Mouse (Mus musculus) forebrain, embryonic 13.5 days (tissue): ENCODE measurements around the gene Serpinb1c. TPM values are rescaled to one million over a fixed set of nuclear protein-coding genes. Genes with fewer than 3 reads are reported as not detected.

Experiments
- ATAC-seq: fragments of 200-750 bp; cut with Nextera tagmentation; 2 replicates; pipeline ENCODE4 v1.8.0; 2017
- H3K27ac ChIP-seq: fragments of 300-500 bp; sonication (generic); 2 replicates; pipeline ENCODE4 v1.5.1; 2015; ENCODE audit warnings: inconsistent platforms, mild to moderate bottlenecking, moderate library complexity
- H3K27me3 ChIP-seq: fragments of 300-500 bp; sonication (generic); 2 replicates; pipeline ENCODE4 v1.6.1; 2015; ENCODE audit warnings: mild to moderate bottlenecking, inconsistent platforms
- H3K36me3 ChIP-seq: fragments of 300-500 bp; sonication (generic); 2 replicates; pipeline ENCODE4 v1.6.1; 2015; ENCODE audit warnings: mild to moderate bottlenecking, inconsistent platforms; ENCODE audit not compliant: poor library complexity, severe bottlenecking
- H3K4me1 ChIP-seq: fragments of 300-500 bp; sonication (generic); 2 replicates; pipeline ENCODE4 v1.6.1; 2015; ENCODE audit warnings: inconsistent platforms
- H3K4me2 ChIP-seq: fragments of 300-500 bp; sonication (generic); 2 replicates; pipeline ENCODE4 v1.6.1; 2015; ENCODE audit warnings: inconsistent platforms, mild to moderate bottlenecking, moderate library complexity
- H3K4me3 ChIP-seq: fragments of 300-500 bp; sonication (generic); 2 replicates; pipeline ENCODE4 v1.5.1; 2015; ENCODE audit warnings: mild to moderate bottlenecking, inconsistent platforms
- H3K9ac ChIP-seq: fragments of 300-500 bp; sonication (generic); 2 replicates; pipeline ENCODE4 v1.6.1; 2015; ENCODE audit warnings: mild to moderate bottlenecking, inconsistent platforms
- H3K9me3 ChIP-seq: fragments of 300-500 bp; sonication (generic); replicated peaks from 2 replicates; pipeline ENCODE4 v1.6.1; 2016; ENCODE audit warnings: inconsistent platforms
- WGBS: fragments of 180-500 bp; shearing (Covaris S2); methylation state at CpG from one replicate; pipeline ENCODE4 v1.1.7; 2015; 5-methylcytosine and 5-hydroxymethylcytosine counted together
- polyA plus RNA-seq: library from polyadenylated mRNA; unstranded; fragments of >200 nt; fragmentation: Nextera tagmentation; extraction: Ambion mirVana; gene quantifications from 2 replicates; pipeline ENCODE4 v1.2.1, GENCODE M21; 2015

Serpinb1c gene
- polyA plus RNA-seq, 1 experiment from 2014 or later = not detected

GRCm38 (mm10) chr13:32863456-32863855, 34.6 kb downstream of the Serpinb1c start:
- H3K27me3 ChIP-seq = no peaks in the 10 kb centered on the region
- no peak overlapping the region for H3K27ac ChIP-seq
- H3K36me3 ChIP-seq = no peaks in the 10 kb centered on the region
- no peak for ATAC-seq
- no peak overlapping the region for H3K4me2 ChIP-seq
- H3K9me3 ChIP-seq = no peaks in the 10 kb centered on the region
- no peak overlapping the region for H3K4me3 ChIP-seq
- no peak overlapping the region for H3K9ac ChIP-seq
- no peaks in the 10 kb centered on the region for H3K4me1 ChIP-seq

DNA sequence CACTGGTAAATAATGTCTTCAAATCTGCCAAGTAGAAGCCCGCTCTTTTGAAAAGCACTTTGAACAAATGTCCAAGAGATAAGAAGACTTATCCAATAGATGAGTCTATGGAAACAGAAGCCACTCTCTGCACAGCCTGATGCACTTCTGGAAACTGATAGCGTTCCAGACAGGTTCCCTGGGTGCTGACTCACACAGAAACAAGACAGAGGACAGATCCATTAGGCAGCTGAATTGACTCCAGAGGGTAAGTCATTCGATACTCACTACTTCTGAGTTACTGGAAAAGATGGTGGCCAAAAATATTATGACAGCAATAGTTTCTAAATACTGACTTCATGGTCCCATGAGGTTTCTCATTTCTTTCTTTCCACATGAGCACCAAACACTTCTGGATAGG, 37.2 kb downstream of the Serpinb1c start:
- Histone ChIP-seq H3K9me3 (no peaks in the 10 kb centered on the region), H3K36me3 (no peaks in the 10 kb centered on the region), H3K4me2 (no peak overlapping the region), H3K4me3 (no peak overlapping the region), H3K4me1 (no peaks in the 10 kb centered on the region), H3K9ac (no peak overlapping the region), H3K27ac (no peak overlapping the region), H3K27me3 (no peaks in the 10 kb centered on the region)
- ATAC-seq = no peak
- 83% methylated on average over 3 of the region's 3 CpGs for WGBS

- no peak; the same call in 1 of the 2 replicates for ATAC-seq
- H3K36me3 ChIP-seq = no peaks in the 10 kb centered on the region
- H3K4me3 ChIP-seq = no peak overlapping the region
- H3K9me3 ChIP-seq = no peaks in the 10 kb centered on the region
- H3K27me3 ChIP-seq = no peaks in the 10 kb centered on the region
- H3K4me1 ChIP-seq = 0 out of 2 replicates have a peak, but pooled peaks cover 4% of the 10 kb centered on the region
- no peak overlapping the region for H3K4me2 ChIP-seq
- H3K27ac ChIP-seq = no peak overlapping the region
- WGBS = 39% methylated on average over 2 of the region's 2 CpGs
- H3K9ac ChIP-seq = no peak overlapping the region
These were observed 44.9 kb downstream of the Serpinb1c start for GRCm38 (mm10) chr13:32853073-32853472.

GRCm38 (mm10) chr13:32852539-32852938, 45.5 kb downstream of the Serpinb1c start:
- Histone ChIP-seq H3K4me1 (0 out of 2 replicates have a peak, but pooled peaks cover 4% of the 10 kb centered on the region), H3K9ac (no peak overlapping the region), H3K4me2 (no peak overlapping the region), H3K27me3 (no peaks in the 10 kb centered on the region), H3K36me3 (no peaks in the 10 kb centered on the region), H3K9me3 (no peaks in the 10 kb centered on the region), H3K27ac (no peak overlapping the region), H3K4me3 (no peak overlapping the region)
- ATAC-seq = no peak
- 93% methylated on average over 4 of the region's 4 CpGs for WGBS

DNA sequence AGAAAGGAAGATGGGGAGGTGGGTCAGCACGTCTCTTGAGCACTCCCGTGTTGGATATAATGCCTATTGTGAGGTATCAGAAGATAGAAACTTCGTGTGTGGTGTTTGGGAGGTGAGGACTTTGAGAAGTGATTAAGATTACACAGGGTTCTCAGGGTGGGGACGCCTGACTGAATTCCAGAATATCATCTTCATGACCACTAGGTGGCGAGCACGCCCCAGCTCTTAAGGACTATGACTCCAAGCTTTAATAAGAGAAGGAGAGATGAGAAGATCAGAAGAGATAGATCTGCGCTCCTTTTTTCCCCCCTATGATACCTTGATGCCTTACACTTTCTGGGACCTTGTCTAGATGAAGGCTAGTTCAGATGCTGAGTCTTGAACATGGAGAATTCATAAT, 46.0 kb downstream of the Serpinb1c start:
- H3K27ac ChIP-seq = no peak overlapping the region
- H3K4me3 ChIP-seq = no peak overlapping the region
- ATAC-seq = peak; percentile 83
- H3K9ac ChIP-seq = no peak overlapping the region
- H3K36me3 ChIP-seq = no peaks in the 10 kb centered on the region
- H3K9me3 ChIP-seq = no peaks in the 10 kb centered on the region
- 0 out of 2 replicates have a peak, but pooled peaks cover 4% of the 10 kb centered on the region for H3K4me1 ChIP-seq
- no peak overlapping the region for H3K4me2 ChIP-seq
- WGBS = 10% methylated on average over 7 of the region's 7 CpGs
- H3K27me3 ChIP-seq = no peaks in the 10 kb centered on the region

DNA sequence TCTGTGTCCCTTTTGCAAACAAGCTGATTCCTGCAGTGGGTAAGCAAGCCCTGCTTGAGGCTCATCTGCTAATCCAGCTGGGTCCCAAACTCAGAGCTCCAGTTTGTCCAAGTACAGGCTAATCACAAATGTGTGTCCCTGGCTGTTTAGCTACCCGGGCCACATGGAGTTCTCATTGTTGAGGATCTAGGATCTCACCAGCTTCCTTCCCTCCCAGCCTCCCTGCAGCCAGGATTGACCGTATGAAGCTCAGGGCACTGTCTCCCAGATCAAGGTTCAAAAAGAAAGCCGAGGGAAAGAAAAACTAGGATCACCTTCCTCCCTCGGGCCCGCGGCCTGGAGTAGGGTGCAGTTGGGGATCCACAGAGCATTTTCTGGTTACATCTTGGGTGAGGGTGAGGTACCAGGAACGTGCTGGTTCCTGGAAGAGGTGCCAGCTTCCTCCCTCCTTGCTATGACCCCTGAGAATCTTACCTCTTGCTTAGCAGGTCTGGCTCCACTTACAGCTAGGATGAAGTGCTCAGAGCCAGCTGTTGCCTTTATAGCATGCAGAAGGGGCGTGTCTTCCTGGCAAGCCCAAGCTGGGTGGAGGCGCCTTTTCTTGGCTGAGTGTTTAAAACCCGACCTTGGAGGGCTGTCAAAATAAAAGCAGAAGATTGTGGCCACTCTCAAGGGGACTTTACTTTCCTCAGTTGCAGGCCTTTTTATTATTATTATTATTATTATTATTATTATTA, 47.2 kb downstream of the Serpinb1c start, which contains the start of gene Serpinb1a:
TSS of gene Serpinb1a (minus strand) at position 518 of the 737 bp plus-strand sequence.
- no peak within 1 kb of the TSS for H3K9ac ChIP-seq
- no peak within 1 kb of the TSS for H3K4me2 ChIP-seq
- H3K9me3 ChIP-seq = no peaks in the 10 kb centered on the region
- H3K27ac ChIP-seq = no peak within 1 kb of the TSS
- 0 out of 2 replicates have a peak, but pooled peaks cover 4% of the 10 kb centered on the region for H3K4me1 ChIP-seq
- ATAC-seq = no peak
- no peaks in the 10 kb centered on the region for H3K27me3 ChIP-seq
- no peaks in the 10 kb centered on the region for H3K36me3 ChIP-seq
- WGBS = 68% methylated on average over 10 of the region's 10 CpGs
- H3K4me3 ChIP-seq = no peak within 1 kb of the TSS

GRCm38 (mm10) chr13:32850156-32850555, 47.9 kb downstream of the Serpinb1c start:
- H3K9ac ChIP-seq = no peak overlapping the region
- H3K4me1 ChIP-seq = 0 out of 2 replicates have a peak, but pooled peaks cover 4% of the 10 kb centered on the region
- H3K36me3 ChIP-seq = no peaks in the 10 kb centered on the region
- no peak for ATAC-seq
- H3K27ac ChIP-seq = no peak overlapping the region
- H3K4me3 ChIP-seq = no peak overlapping the region
- no peaks in the 10 kb centered on the region for H3K27me3 ChIP-seq
- WGBS = 69% methylated on average over 1 of the region's 1 CpGs
- H3K4me2 ChIP-seq = no peak overlapping the region
- no peaks in the 10 kb centered on the region for H3K9me3 ChIP-seq

GRCm38 (mm10) chr13:32849531-32850123, 48.4 kb downstream of the Serpinb1c start:
- no peak for ATAC-seq
- Histone ChIP-seq H3K27me3 (no peaks in the 10 kb centered on the region), H3K4me2 (no peak overlapping the region), H3K9me3 (no peaks in the 10 kb centered on the region), H3K36me3 (no peaks in the 10 kb centered on the region), H3K4me3 (no peak overlapping the region), H3K9ac (no peak overlapping the region), H3K4me1 (0 out of 2 replicates have a peak, but pooled peaks cover 4% of the 10 kb centered on the region), H3K27ac (no peak overlapping the region)

DNA sequence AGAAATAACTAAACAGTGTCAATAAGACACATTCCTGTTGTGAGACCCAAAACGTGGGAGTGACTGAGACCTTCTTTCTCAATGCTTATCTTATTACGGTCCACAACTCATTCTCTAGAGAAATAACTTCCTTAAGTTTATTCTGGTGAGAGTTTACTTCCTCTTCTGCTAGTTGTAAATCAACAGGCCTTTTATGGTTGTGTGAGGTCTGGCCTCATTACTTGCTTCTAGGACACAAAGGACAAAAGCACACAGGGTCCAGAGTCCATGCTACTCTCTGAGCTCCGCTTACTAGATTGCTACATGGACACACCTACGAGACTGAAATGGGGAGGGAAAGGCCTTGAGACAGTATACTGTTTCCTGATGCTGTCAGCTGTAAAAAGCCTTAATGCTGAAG, 48.9 kb downstream of the Serpinb1c start:
- Histone ChIP-seq H3K4me1 (0 out of 2 replicates have a peak, but pooled peaks cover 4% of the 10 kb centered on the region), H3K4me2 (no peak overlapping the region), H3K27me3 (no peaks in the 10 kb centered on the region), H3K9ac (no peak overlapping the region), H3K4me3 (no peak overlapping the region), H3K9me3 (no peaks in the 10 kb centered on the region), H3K27ac (no peak overlapping the region), H3K36me3 (no peaks in the 10 kb centered on the region)
- ATAC-seq = no peak
- WGBS = 71% methylated on average over 4 of the region's 4 CpGs

DNA sequence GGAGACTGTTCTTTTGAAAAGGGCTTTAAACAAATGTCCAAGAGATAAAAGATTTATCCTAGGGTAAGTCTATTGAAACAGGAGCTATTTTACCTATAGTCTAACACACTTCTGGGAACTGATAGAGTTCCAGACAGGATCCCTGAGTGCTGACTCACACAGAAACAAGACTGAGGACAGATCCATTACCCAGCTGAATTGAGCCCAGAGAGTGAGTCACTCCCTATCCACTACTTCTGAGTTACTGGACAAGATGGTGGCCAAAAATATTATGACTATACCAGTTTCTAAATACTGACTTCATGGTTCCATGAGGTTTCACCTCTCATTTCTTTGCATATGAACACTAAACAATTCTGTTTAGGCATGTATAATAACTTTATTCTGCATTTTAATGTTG, 51.8 kb downstream of the Serpinb1c start:
- Histone ChIP-seq H3K9ac (no peak overlapping the region), H3K36me3 (no peaks in the 10 kb centered on the region), H3K27ac (no peak overlapping the region), H3K27me3 (no peaks in the 10 kb centered on the region), H3K4me3 (no peak overlapping the region), H3K4me2 (no peak overlapping the region), H3K9me3 (no peaks in the 10 kb centered on the region), H3K4me1 (no peaks in the 10 kb centered on the region)
- ATAC-seq = no peak

DNA sequence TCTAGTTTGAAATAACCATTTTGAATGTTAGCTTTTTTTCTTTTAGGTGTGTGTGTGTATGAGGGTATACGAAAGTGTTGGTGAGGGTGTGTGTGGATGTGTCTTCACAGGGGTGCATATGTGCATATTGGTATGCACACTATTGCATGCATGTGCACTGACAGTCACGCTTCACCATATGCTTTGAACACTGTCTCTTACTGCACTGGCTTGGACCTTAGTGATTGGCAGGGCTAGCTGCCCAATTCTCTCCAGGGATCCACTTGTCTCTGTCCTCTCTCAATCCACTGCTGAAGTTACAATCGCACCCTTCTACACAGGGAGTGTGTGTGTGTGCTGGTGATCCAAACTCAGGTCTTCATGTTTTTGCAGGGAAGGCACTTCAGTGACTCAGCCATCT, 56.7 kb downstream of the Serpinb1c start:
- Histone ChIP-seq H3K9ac (no peak overlapping the region), H3K4me1 (no peaks in the 10 kb centered on the region), H3K27ac (no peak overlapping the region), H3K4me2 (no peak overlapping the region), H3K4me3 (no peak overlapping the region), H3K27me3 (no peaks in the 10 kb centered on the region), H3K9me3 (no peaks in the 10 kb centered on the region), H3K36me3 (no peaks in the 10 kb centered on the region)
- no peak for ATAC-seq
- WGBS = 96% methylated on average over 3 of the region's 3 CpGs

DNA sequence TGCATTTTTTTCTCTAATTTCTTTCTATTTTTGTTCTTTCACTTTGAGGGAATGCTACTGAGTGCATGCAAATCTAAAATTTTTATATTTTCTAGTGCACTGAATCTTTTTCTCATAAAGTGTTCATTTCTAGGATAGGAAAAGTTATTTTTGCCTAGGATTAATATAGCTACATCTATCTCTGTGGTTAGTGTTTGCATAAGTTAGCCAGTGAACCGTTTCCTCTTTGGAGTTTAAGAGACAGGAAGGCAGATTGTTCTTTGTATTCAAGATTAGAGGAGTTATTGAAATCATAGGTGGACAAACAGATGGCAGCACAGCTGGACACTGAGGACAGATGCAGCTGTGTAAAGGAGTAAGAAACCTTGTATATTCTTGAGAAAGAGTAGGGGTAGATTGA, 58.7 kb downstream of the Serpinb1c start:
- H3K9ac ChIP-seq = no peak overlapping the region
- no peaks in the 10 kb centered on the region for H3K36me3 ChIP-seq
- H3K27me3 ChIP-seq = no peaks in the 10 kb centered on the region
- H3K27ac ChIP-seq = no peak overlapping the region
- WGBS = 61% methylated on average over 1 of the region's 1 CpGs
- no peak for ATAC-seq
- no peak overlapping the region for H3K4me3 ChIP-seq
- H3K4me1 ChIP-seq = no peaks in the 10 kb centered on the region
- H3K9me3 ChIP-seq = no peaks in the 10 kb centered on the region
- H3K4me2 ChIP-seq = no peak overlapping the region
